Mouse (Mus musculus): Measurements from ENCODE around the gene Zscan22. TPM values are rescaled to one million over a fixed set of nuclear protein-coding genes. Genes with fewer than 3 reads are reported as not detected.
"Not testable (repeated sequence)": the region's sequence is repeated elsewhere in the genome, so short reads cannot be mapped to it uniquely, and the experiment has no call there.

Zscan22 gene
- total RNA-seq (2018; cell fraction: chromatin; rRNA removed) = 10 to 100 TPM in 3 of 26 experiments, 1 to 10 TPM in 23; 1.2 to 14.3 (median 3.6) TPM
- total RNA-seq (2018; cell fraction: cytosol; rRNA removed) = 1 to 10 TPM; 1.4 to 7.9 (median 6.0) TPM
- 10 to 100 TPM in 3 of 26 experiments, 1 to 10 TPM in 23; 1.2 to 18.9 (median 3.6) TPM for total RNA-seq (2018; cell fraction: nucleus; rRNA removed)
- 5.2 to 9.0 TPM (median 7.8 TPM) in 3 replicates for polyA plus RNA-seq (2018)

DNA sequence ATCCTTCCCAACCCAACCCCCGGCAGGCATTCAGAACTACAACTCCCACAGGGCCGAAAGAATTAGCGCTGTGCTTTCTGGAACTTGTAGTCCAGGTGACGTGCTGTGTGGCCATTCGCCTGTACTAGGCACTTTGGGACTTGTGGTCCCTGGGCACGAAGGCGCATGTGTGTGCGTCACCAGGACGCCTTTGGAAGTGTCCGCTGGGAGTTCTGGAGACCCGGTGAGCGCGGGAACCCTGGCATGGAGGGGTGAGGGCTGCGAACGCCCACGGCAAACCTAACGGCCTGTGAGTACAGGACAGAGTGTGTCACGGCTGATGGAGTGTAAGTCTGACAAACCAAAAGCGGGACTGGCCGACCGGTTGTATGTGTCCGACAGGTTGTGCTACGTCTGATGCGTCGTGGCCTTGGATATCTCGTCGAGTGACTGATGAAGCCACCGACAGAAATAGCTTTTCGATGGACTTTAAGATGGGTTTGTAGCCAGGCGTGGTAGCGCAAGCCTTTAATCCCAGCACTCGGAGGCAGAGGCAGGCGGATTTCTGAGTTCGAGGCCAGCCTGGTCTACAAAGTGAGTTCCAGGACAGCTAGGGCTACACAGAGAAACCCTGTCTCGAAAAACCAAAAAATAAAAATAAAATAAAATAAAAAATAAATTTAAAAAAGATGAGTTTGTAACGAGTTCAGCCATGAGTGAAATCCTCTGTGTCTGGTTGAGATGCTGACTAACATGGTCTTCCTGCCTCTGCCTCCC lies at the start of gene Zscan22:
Zscan22 (plus strand) TSS at position 161 of the 756 bp plus-strand sequence.
- Histone ChIP-seq H3K27ac (0 out of 2 replicates have a peak within 1 kb of the TSS, but pooled peaks have one; percentile 13), H3K4me3 (ENCODE audit: inconsistent target) (peak within 1 kb of the TSS; percentile 89), H3K36me3 (ENCODE audit: inconsistent target) (no peaks in the 10 kb centered on the region), H3K79me2 (ENCODE audit: inconsistent target) (peaks cover 41% of the 10 kb centered on the region)
- WGBS (ENCODE audit: missing documents) = 8% methylated on average over 31 of the region's 36 CpGs

- no peaks in the 10 kb centered on the region for H3K79me2 ChIP-seq (ENCODE audit: inconsistent target)
- no peak overlapping the region for H3K27ac ChIP-seq
- WGBS (ENCODE audit: missing documents) = 11% methylated on average over 3 of the region's 3 CpGs
- H3K4me3 ChIP-seq (ENCODE audit: inconsistent target) = no peak overlapping the region
- H3K36me3 ChIP-seq (ENCODE audit: inconsistent target) = no peaks in the 10 kb centered on the region
Measured at GRCm38 (mm10) chr7:12874301-12874700, 23.3 kb upstream of the Zscan22 start.

GRCm38 (mm10) chr7:12880036-12880435 lies 17.6 kb upstream of the Zscan22 start:
- no peak overlapping the region for H3K27ac ChIP-seq
- H3K4me3 ChIP-seq (ENCODE audit: inconsistent target) = no peak overlapping the region
- H3K79me2 ChIP-seq (ENCODE audit: inconsistent target) = no peaks in the 10 kb centered on the region
- 0 out of 2 replicates have a peak, but pooled peaks cover 6% of the 10 kb centered on the region for H3K36me3 ChIP-seq (ENCODE audit: inconsistent target)

DNA sequence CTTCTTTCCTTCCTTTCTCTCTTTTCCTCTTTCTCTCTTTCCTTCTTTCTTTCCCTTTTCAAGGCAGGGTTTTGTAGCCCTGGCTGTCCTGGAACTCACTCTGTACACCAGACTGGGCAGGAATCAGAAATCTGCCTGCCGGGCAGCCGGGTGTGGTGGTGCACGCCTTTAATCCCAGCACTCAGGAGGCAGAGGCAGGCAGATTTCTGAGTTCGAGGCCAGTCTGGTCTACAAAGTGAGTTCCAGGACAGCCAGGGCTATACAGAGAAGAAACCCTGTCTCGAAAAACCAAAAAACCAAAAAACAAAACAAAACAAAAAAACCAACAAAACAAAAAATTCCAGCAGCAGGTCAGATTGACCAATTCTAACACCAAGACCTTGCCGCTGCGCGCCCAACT lies 17.1 kb upstream of the Zscan22 start:
- H3K4me3 ChIP-seq (ENCODE audit: inconsistent target) = peak overlapping the region; percentile 94
- H3K36me3 ChIP-seq (ENCODE audit: inconsistent target); H3K79me2 ChIP-seq (ENCODE audit: inconsistent target); H3K27ac ChIP-seq: not testable (repeated sequence)
- 27% methylated on average over 8 of the region's 8 CpGs for WGBS (ENCODE audit: missing documents)

- H3K4me3 ChIP-seq (ENCODE audit: inconsistent target) = peak within 1 kb of the TSS; percentile 94
- peaks cover 15% of the 10 kb centered on the region for H3K36me3 ChIP-seq (ENCODE audit: inconsistent target)
- 2% methylated on average over 32 of the region's 35 CpGs for WGBS (ENCODE audit: missing documents)
- H3K79me2 ChIP-seq (ENCODE audit: inconsistent target) = no peaks in the 10 kb centered on the region
- H3K27ac ChIP-seq = peak within 1 kb of the TSS; percentile 32; the same call in 1 of the 2 replicates
Measured at GRCm38 (mm10) chr7:12880911-12881660, 16.5 kb upstream of the Zscan22 start, which contains the start of gene Zfp128. Zfp128 (plus strand) TSS chr7:12881177.

DNA sequence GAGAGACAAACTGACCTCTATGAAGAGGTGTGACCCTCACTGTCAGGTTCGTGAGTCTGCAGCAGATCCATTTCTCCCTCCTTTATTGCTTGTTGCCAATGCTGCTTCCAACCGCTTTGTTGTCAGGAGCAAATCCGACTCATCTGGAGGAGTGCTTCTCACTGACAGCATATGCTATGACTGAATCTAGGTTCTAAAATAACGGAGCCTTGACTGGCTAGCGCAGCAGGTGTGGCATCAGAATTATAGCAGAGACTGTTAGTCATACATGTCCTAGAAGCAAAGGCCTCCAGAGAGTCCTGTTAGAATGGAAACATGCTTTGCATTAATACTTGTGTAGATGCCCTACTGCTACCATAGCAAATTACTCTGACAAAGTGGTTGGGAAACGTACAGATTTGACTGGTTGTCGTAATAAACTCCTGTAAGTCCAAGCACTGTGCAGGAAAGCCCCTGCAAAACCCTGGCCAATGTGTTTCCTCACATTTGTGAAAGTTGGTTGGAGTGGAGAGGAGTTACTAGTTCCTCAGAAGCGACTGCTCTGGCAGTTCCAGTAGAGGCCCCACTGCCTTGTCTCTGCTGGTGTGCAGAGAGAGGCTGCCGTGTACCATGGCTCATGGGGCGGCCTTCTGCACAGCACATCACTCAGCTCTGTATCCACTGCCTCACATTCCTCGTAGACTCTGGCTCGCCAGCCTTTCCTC lies 10.9 kb upstream of the Zscan22 start:
- no peak overlapping the region for H3K4me3 ChIP-seq (ENCODE audit: inconsistent target)
- WGBS (ENCODE audit: missing documents) = 77% methylated on average over 12 of the region's 12 CpGs
- H3K79me2 ChIP-seq (ENCODE audit: inconsistent target) = no peaks in the 10 kb centered on the region
- no peak overlapping the region for H3K27ac ChIP-seq
- peaks cover 32% of the 10 kb centered on the region for H3K36me3 ChIP-seq (ENCODE audit: inconsistent target)

DNA sequence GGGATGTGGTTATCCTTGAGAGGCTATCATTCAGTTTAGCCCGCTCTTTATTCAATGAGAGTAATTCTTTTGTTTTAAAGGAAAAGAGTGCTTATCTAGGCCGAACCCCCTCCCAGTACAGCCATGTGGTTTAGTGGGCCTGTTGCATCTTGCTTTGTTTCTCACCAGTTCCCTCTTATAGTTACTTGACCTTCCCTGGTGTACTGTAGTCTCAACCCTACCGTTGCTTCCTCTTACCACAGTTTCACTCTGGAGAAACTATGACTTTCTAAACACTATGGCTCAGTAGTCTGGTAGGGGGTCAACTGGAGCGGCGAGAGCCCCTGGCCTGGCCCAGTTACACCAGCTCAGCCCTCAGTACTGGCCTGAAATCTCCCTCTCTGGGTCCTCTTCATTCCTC lies 10.0 kb upstream of the Zscan22 start:
- Histone ChIP-seq H3K27ac (no peak overlapping the region), H3K4me3 (ENCODE audit: inconsistent target) (no peak overlapping the region), H3K36me3 (ENCODE audit: inconsistent target) (peaks cover 32% of the 10 kb centered on the region), H3K79me2 (ENCODE audit: inconsistent target) (no peaks in the 10 kb centered on the region)
- WGBS (ENCODE audit: missing documents) = 49% methylated on average over 5 of the region's 5 CpGs

GRCm38 (mm10) chr7:12890928-12891327 lies 6.7 kb upstream of the Zscan22 start:
- no peak overlapping the region for H3K4me3 ChIP-seq (ENCODE audit: inconsistent target)
- WGBS (ENCODE audit: missing documents) = 92% methylated on average over 14 of the region's 14 CpGs

GRCm38 (mm10) chr7:12891334-12891733 lies 6.3 kb upstream of the Zscan22 start:
- Histone ChIP-seq H3K4me3 (ENCODE audit: inconsistent target) (no peak overlapping the region), H3K27ac (no peak overlapping the region), H3K36me3 (ENCODE audit: inconsistent target) (peaks cover 15% of the 10 kb centered on the region; the same call in 1 of the 2 replicates), H3K79me2 (ENCODE audit: inconsistent target) (no peaks in the 10 kb centered on the region)
- WGBS (ENCODE audit: missing documents) = 0% methylated on average over 1 of the region's 1 CpGs

More at GRCm38 (mm10) chr7:12890928-12891327, 6.7 kb upstream of the Zscan22 start:
- Histone ChIP-seq H3K36me3 (ENCODE audit: inconsistent target) (peaks cover 19% of the 10 kb centered on the region), H3K27ac (no peak overlapping the region), H3K79me2 (ENCODE audit: inconsistent target) (no peaks in the 10 kb centered on the region)

DNA sequence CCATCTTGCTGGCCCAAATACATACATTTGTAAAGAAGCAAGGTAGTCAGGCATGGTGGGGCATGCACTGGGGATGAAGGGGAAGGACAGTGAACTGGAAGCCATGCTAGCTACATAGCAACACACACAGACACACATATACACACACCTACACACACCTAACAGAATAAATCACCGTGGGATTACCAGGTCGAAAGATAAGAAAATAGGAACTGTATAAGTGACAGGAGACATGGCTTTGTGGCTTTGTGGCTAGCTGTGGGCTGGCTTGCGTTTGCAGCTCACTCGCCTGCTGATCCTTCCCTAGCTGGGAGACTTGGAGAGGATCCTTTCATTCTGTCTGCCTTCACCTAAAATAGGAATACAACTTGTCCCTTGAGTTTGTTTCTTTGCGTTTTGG lies 3.9 kb downstream of the Zscan22 start:
- Histone ChIP-seq H3K36me3 (ENCODE audit: inconsistent target) (peaks cover 13% of the 10 kb centered on the region), H3K79me2 (ENCODE audit: inconsistent target) (peaks cover 53% of the 10 kb centered on the region), H3K27ac (no peak overlapping the region), H3K4me3 (ENCODE audit: inconsistent target) (no peak overlapping the region)
- 76% methylated on average over 3 of the region's 5 CpGs for WGBS (ENCODE audit: missing documents)

GRCm38 (mm10) chr7:12903623-12904022 lies 6.0 kb downstream of the Zscan22 start:
- no peak overlapping the region; the same call in 1 of the 2 replicates for H3K4me3 ChIP-seq (ENCODE audit: inconsistent target)
- no peak overlapping the region for H3K27ac ChIP-seq
- peaks cover 31% of the 10 kb centered on the region for H3K36me3 ChIP-seq (ENCODE audit: inconsistent target)
- 82% methylated on average over 10 of the region's 10 CpGs for WGBS (ENCODE audit: missing documents)
- peaks cover 44% of the 10 kb centered on the region for H3K79me2 ChIP-seq (ENCODE audit: inconsistent target)

GRCm38 (mm10) chr7:12905146-12905545 lies 7.5 kb downstream of the Zscan22 start:
- Histone ChIP-seq H3K27ac (no peak overlapping the region), H3K4me3 (ENCODE audit: inconsistent target) (no peak overlapping the region), H3K79me2 (ENCODE audit: inconsistent target) (peaks cover 29% of the 10 kb centered on the region; the same call in 1 of the 2 replicates), H3K36me3 (ENCODE audit: inconsistent target) (peaks cover 31% of the 10 kb centered on the region)
- 100% methylated on average over 1 of the region's 1 CpGs for WGBS (ENCODE audit: missing documents)

- Histone ChIP-seq H3K27ac (peak overlapping the region; percentile 61), H3K4me3 (ENCODE audit: inconsistent target) (peak overlapping the region; percentile 50), H3K79me2 (ENCODE audit: inconsistent target) (no peaks in the 10 kb centered on the region), H3K36me3 (ENCODE audit: inconsistent target) (peaks cover 31% of the 10 kb centered on the region)
- 28% methylated on average over 7 of the region's 7 CpGs for WGBS (ENCODE audit: missing documents)
Measured at GRCm38 (mm10) chr7:12909498-12909962, 11.9 kb downstream of the Zscan22 start.

GRCm38 (mm10) chr7:12910181-12910668 lies 12.6 kb downstream of the Zscan22 start:
- Histone ChIP-seq H3K36me3 (ENCODE audit: inconsistent target) (peaks cover 31% of the 10 kb centered on the region), H3K79me2 (ENCODE audit: inconsistent target) (no peaks in the 10 kb centered on the region), H3K4me3 (ENCODE audit: inconsistent target) (peak overlapping the region; percentile 50), H3K27ac (peak overlapping the region; percentile 61)
- WGBS (ENCODE audit: missing documents) = 3% methylated on average over 19 of the region's 19 CpGs
